23 mouse cellular contexts compared by ENCODE assay signal in the genomic region with DNA sequence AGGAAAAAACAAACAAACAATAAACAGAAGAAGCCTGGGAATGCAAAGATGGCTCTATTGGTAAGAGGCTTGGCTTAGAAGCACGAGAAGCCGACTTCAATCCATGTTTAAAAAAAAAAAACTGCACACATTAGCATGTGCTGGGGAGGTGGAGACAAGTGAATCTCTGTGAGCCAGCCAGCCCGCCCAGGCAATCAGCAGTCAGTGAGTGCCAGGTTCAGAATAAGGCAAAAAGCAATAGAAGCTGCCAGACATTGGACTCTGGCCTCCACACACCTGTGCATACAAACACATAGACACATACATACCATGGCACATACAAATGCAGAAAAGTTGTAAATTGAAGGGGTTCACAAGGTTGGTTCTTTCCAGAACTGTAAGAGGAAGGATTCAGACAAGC.
DNase-seq lines count a peak whose midpoint lies in the region; ATAC-seq and TF ChIP-seq lines count a peak whose summit lies in the region.
"Had no signal": no experiment of that assay in that cellular context is flagged by ENCODE, and none has a peak within 500 bp of the region (broad histone marks: within the 10 kb centered on the region; RNA-seq: fewer than 3 reads in every experiment).

No protein-coding gene starts in this region.

- no peak overlapping the region for H3K27ac ChIP-seq in intestine, embryonic 15.5 days
- H3K27ac ChIP-seq in intestine, postnatal 0 days (ENCODE audit: low read depth, low read length), result no peak overlapping the region
- no peak overlapping the region for H3K27ac ChIP-seq in stomach, postnatal 0 days (replicated peaks)
- no peak overlapping the region for H3K27ac ChIP-seq in heart, embryonic 12.5 days (ENCODE audit: poor library complexity, severe bottlenecking)
- H3K27ac ChIP-seq: embryonic facial prominence, embryonic 10.5 days; embryonic facial prominence, embryonic 12.5 days; forebrain, embryonic 12.5 days had no signal

- no peak overlapping the region for H3K4me3 ChIP-seq in intestine, embryonic 15.5 days (replicated peaks)
- H3K4me3 ChIP-seq in intestine, postnatal 0 days (ENCODE audit: low read depth, low read length), result no peak overlapping the region
- H3K4me3 ChIP-seq in stomach, postnatal 0 days (ENCODE audit: low read depth, low read length), result no peak overlapping the region
- no peak overlapping the region for H3K4me3 ChIP-seq in heart, embryonic 12.5 days
- H3K4me3 ChIP-seq: embryonic facial prominence, embryonic 10.5 days; embryonic facial prominence, embryonic 12.5 days; forebrain, embryonic 12.5 days had no signal

- ATAC-seq in frontal cortex, adult (ENCODE audit: low TSS enrichment), result peak; percentile 79
- peak; percentile 39; the same call in 1 of the 2 replicates for ATAC-seq in intestine, embryonic 15.5 days
- ATAC-seq in intestine, postnatal 0 days, result peak; percentile 92
- ATAC-seq in stomach, postnatal 0 days (ENCODE audit: low FRiP score, low TSS enrichment), result no peak
- ATAC-seq in heart, embryonic 12.5 days (ENCODE audit: insufficient number of reproducible peaks, low FRiP score), result no peak
- ATAC-seq: activated CD4-positive, CD25-positive, alpha-beta regulatory T cell, adult 4 months; CD4-positive, CD25-positive, alpha-beta regulatory T cell, adult 4 months; forebrain, embryonic 14.5 days; forebrain, embryonic 16.5 days; Patski had no signal

- no peaks in the 10 kb centered on the region for H3K9me3 ChIP-seq in intestine, embryonic 15.5 days
- H3K9me3 ChIP-seq in intestine, postnatal 0 days (ENCODE audit: control insufficient read depth), result no peaks in the 10 kb centered on the region
- H3K9me3 ChIP-seq in stomach, postnatal 0 days (ENCODE audit: control insufficient read depth, low read length), result no peaks in the 10 kb centered on the region
- no peaks in the 10 kb centered on the region for H3K9me3 ChIP-seq in heart, embryonic 12.5 days (replicated peaks)
- H3K9me3 ChIP-seq: embryonic facial prominence, embryonic 10.5 days; embryonic facial prominence, embryonic 12.5 days; forebrain, embryonic 12.5 days; G1E had no signal

- H3K36me3 ChIP-seq in intestine, embryonic 15.5 days, result no peaks in the 10 kb centered on the region
- H3K36me3 ChIP-seq in intestine, postnatal 0 days (ENCODE audit: control insufficient read depth, insufficient read depth), result no peaks in the 10 kb centered on the region
- H3K36me3 ChIP-seq in stomach, postnatal 0 days (ENCODE audit: control insufficient read depth, insufficient read depth, low read length), result no peaks in the 10 kb centered on the region
- no peaks in the 10 kb centered on the region for H3K36me3 ChIP-seq in heart, embryonic 12.5 days
- H3K36me3 ChIP-seq: embryonic facial prominence, embryonic 10.5 days; embryonic facial prominence, embryonic 12.5 days; forebrain, embryonic 12.5 days; G1E had no signal

- no peak for TF ChIP-seq EP300 in stomach, postnatal 0 days (optimal IDR thresholded peaks at IDR 0.05)

- no peaks in the 10 kb centered on the region for H3K4me1 ChIP-seq in intestine, embryonic 15.5 days (replicated peaks)
- no peaks in the 10 kb centered on the region for H3K4me1 ChIP-seq in intestine, postnatal 0 days (replicated peaks; ENCODE audit: control insufficient read depth, insufficient read depth, low read length)
- no peaks in the 10 kb centered on the region for H3K4me1 ChIP-seq in stomach, postnatal 0 days (replicated peaks; ENCODE audit: control insufficient read depth, insufficient read depth)
- no peaks in the 10 kb centered on the region for H3K4me1 ChIP-seq in heart, embryonic 12.5 days (replicated peaks)
- H3K4me1 ChIP-seq: embryonic facial prominence, embryonic 12.5 days; forebrain, embryonic 12.5 days had no signal

- DNase-seq in frontal cortex, postnatal 14 days (ENCODE audit: low spot score in 2 of 2), result no peak
- DNase-seq in stomach, postnatal 0 days (ENCODE audit: low spot score), result no peak
- DNase-seq: adrenal gland, adult 8-10 months; adrenal gland, postnatal 14 days; B cell, adult 2 months; cerebellum, adult 11-12 months; cerebellum, adult 2 months; cerebellum, adult 9-10 months; cerebellum, postnatal 10 days; cerebellum, postnatal 25 days had no signal

- no peaks in the 10 kb centered on the region for H3K27me3 ChIP-seq in intestine, embryonic 15.5 days (replicated peaks)
- H3K27me3 ChIP-seq in intestine, postnatal 0 days (replicated peaks; ENCODE audit: control insufficient read depth, insufficient read depth, low read length), result no peaks in the 10 kb centered on the region
- no peaks in the 10 kb centered on the region for H3K27me3 ChIP-seq in stomach, postnatal 0 days (ENCODE audit: control insufficient read depth, insufficient read depth, low read length)
- 0 out of 2 replicates have a peak, but pooled peaks cover 7% of the 10 kb centered on the region for H3K27me3 ChIP-seq in heart, embryonic 12.5 days (replicated peaks)
- H3K27me3 ChIP-seq: embryonic facial prominence, embryonic 12.5 days had no signal

- no peak for TF ChIP-seq CTCF in intestine, postnatal 0 days (IDR thresholded peaks at IDR 0.05; ENCODE audit: low read depth)
- no peak for TF ChIP-seq CTCF in stomach, postnatal 0 days (IDR thresholded peaks at IDR 0.05; ENCODE audit: low read depth)

- H3K9ac ChIP-seq in intestine, embryonic 15.5 days, result no peak overlapping the region
- H3K9ac ChIP-seq in intestine, postnatal 0 days (ENCODE audit: low read depth, low read length), result no peak overlapping the region
- H3K9ac ChIP-seq in stomach, postnatal 0 days (ENCODE audit: low read length), result no peak overlapping the region
- H3K9ac ChIP-seq in heart, embryonic 12.5 days, result no peak overlapping the region
- H3K9ac ChIP-seq: embryonic facial prominence, embryonic 12.5 days; forebrain, embryonic 12.5 days had no signal

- no peak overlapping the region for H3K4me2 ChIP-seq in intestine, embryonic 15.5 days (replicated peaks)
- no peak overlapping the region for H3K4me2 ChIP-seq in intestine, postnatal 0 days (replicated peaks; ENCODE audit: low read depth)
- H3K4me2 ChIP-seq in stomach, postnatal 0 days (replicated peaks; ENCODE audit: low read depth), result no peak overlapping the region
- H3K4me2 ChIP-seq in heart, embryonic 12.5 days, result no peak overlapping the region
- H3K4me2 ChIP-seq: embryonic facial prominence, embryonic 12.5 days; forebrain, embryonic 12.5 days had no signal

- WGBS in intestine, embryonic 15.5 days, result 49% methylated on average over 3 of the region's 3 CpGs
- 27% methylated on average over 3 of the region's 3 CpGs for WGBS in intestine, postnatal 0 days
- WGBS in stomach, postnatal 0 days, result 46% methylated on average over 3 of the region's 3 CpGs
- WGBS in heart, embryonic 12.5 days, result 65% methylated on average over 3 of the region's 3 CpGs

Comparison
In these comparisons a context has a peak if more than half of its experiments do, and no peak if none do; other contexts are left out.
1. ATAC-seq: peak in frontal cortex, adult (single experiment), intestine, embryonic 15.5 days (single experiment) and intestine, postnatal 0 days (single experiment); none in stomach, postnatal 0 days (single experiment) and heart, embryonic 12.5 days (single experiment).